Mouse (Mus musculus): Measurements from ENCODE around the gene Lmtk2.

GRCm38 (mm10) chr5:144105471-144106129 lies 5.4 kb downstream of the Lmtk2 start:
- no peak for TF ChIP-seq CTCF (IDR thresholded peaks at IDR 0.05; ENCODE audit: low read depth, low read length)
- TF ChIP-seq POLR2A (IDR thresholded peaks at IDR 0.05; ENCODE audit: extremely low read depth, insufficient read depth, low read length): no peak
